Mouse (Mus musculus) lung, embryonic 15.5 days (tissue): ENCODE results near the gene Coch. TPM values are rescaled to one million over a fixed set of nuclear protein-coding genes. Genes with fewer than 3 reads are reported as not detected.
A peak's percentile ranks its signal among the peaks of the same experiment; 100 is the strongest.

Experiments used
- ATAC-seq: fragments of 200-750 bp; cut with Nextera tagmentation; 2 replicates; pipeline ENCODE4 v1.8.0; 2017; ENCODE audit warnings: moderate number of reproducible peaks, borderline replicate concordance; ENCODE audit not compliant: low FRiP score, low TSS enrichment; ENCODE audit errors: extremely low read depth
- H3K27ac ChIP-seq: fragments of 300-500 bp; sonication (generic); 2 replicates; pipeline ENCODE4 v1.5.1; 2015; ENCODE audit warnings: moderate library complexity, mild to moderate bottlenecking, inconsistent platforms
- H3K27me3 ChIP-seq: fragments of 300-500 bp; sonication (generic); 2 replicates; pipeline ENCODE4 v1.6.1; 2015; ENCODE audit warnings: inconsistent platforms
- H3K36me3 ChIP-seq: fragments of 300-500 bp; sonication (generic); 2 replicates; pipeline ENCODE4 v1.6.1; 2015; ENCODE audit warnings: inconsistent platforms
- H3K4me1 ChIP-seq: fragments of 300-500 bp; sonication (generic); 2 replicates; pipeline ENCODE4 v1.6.1; 2015; ENCODE audit warnings: inconsistent platforms
- H3K4me2 ChIP-seq: fragments of 300-500 bp; sonication (generic); 2 replicates; pipeline ENCODE4 v1.6.1; 2015; ENCODE audit warnings: inconsistent platforms, mild to moderate bottlenecking, moderate library complexity
- H3K4me3 ChIP-seq: fragments of 300-500 bp; sonication (generic); 2 replicates; pipeline ENCODE4 v1.5.1; 2015; ENCODE audit warnings: mild to moderate bottlenecking, inconsistent platforms
- H3K9ac ChIP-seq: fragments of 300-500 bp; sonication (generic); 2 replicates; pipeline ENCODE4 v1.6.1; 2015; ENCODE audit warnings: inconsistent platforms
- H3K9me3 ChIP-seq: fragments of 300-500 bp; sonication (generic); 2 replicates; pipeline ENCODE4 v1.6.1; 2016; ENCODE audit warnings: inconsistent platforms
- WGBS: fragments of 180-500 bp; shearing (Covaris S2); methylation state at CpG from one replicate; pipeline ENCODE4 v1.1.7; 2015; 5-methylcytosine and 5-hydroxymethylcytosine counted together
- polyA plus RNA-seq: library from polyadenylated mRNA; unstranded; fragments of >200 nt; fragmentation: Nextera tagmentation; extraction: Ambion mirVana; gene quantifications from 2 replicates; pipeline ENCODE4 v1.2.1, GENCODE M21; 2015

The Coch gene
- polyA plus RNA-seq, 1 experiment from 2014 or later: 0.90 TPM

- 3% methylated on average over 18 of the region's 18 CpGs for WGBS
- Histone ChIP-seq H3K27me3 (peaks cover 53% of the 10 kb centered on the region), H3K4me2 (peak overlapping the region; percentile 99), H3K9ac (peak overlapping the region; percentile 27; the same call in 1 of the 2 replicates), H3K9me3 (no peaks in the 10 kb centered on the region), H3K27ac (no peak overlapping the region), H3K4me3 (peak overlapping the region; percentile 49), H3K4me1 (peaks cover 19% of the 10 kb centered on the region), H3K36me3 (no peaks in the 10 kb centered on the region)
- no peak for ATAC-seq
These were observed 909 bp downstream of the Coch start for GRCm38 (mm10) chr12:51594030-51594470.

- WGBS: 95% methylated on average over 10 of the region's 10 CpGs
- Histone ChIP-seq H3K4me2 (no peak overlapping the region), H3K4me3 (no peak overlapping the region), H3K4me1 (no peaks in the 10 kb centered on the region), H3K9me3 (no peaks in the 10 kb centered on the region), H3K27me3 (no peaks in the 10 kb centered on the region), H3K9ac (no peak overlapping the region), H3K36me3 (no peaks in the 10 kb centered on the region; the same call in 1 of the 2 replicates), H3K27ac (no peak overlapping the region)
- no peak for ATAC-seq
These were observed 10.2 kb downstream of the Coch start for GRCm38 (mm10) chr12:51603306-51603705.

- Histone ChIP-seq H3K4me1 (no peaks in the 10 kb centered on the region), H3K4me3 (no peak overlapping the region), H3K27me3 (no peaks in the 10 kb centered on the region), H3K4me2 (no peak overlapping the region), H3K36me3 (peaks cover 8% of the 10 kb centered on the region), H3K9ac (no peak overlapping the region), H3K27ac (no peak overlapping the region), H3K9me3 (no peaks in the 10 kb centered on the region)
- WGBS: 89% methylated on average over 4 of the region's 4 CpGs
- ATAC-seq: no peak
These were observed 13.0 kb downstream of the Coch start for GRCm38 (mm10) chr12:51606138-51606537.

GRCm38 (mm10) chr12:51612361-51612760 is 19.2 kb downstream of the Coch start:
- no peaks in the 10 kb centered on the region for H3K27me3 ChIP-seq
- H3K27ac ChIP-seq: no peak overlapping the region
- no peak overlapping the region for H3K4me3 ChIP-seq
- H3K4me1 ChIP-seq: no peaks in the 10 kb centered on the region
- no peak overlapping the region for H3K4me2 ChIP-seq
- H3K36me3 ChIP-seq: peaks cover 31% of the 10 kb centered on the region
- no peaks in the 10 kb centered on the region for H3K9me3 ChIP-seq
- no peak overlapping the region for H3K9ac ChIP-seq
- ATAC-seq: no peak
- WGBS: 85% methylated on average over 5 of the region's 5 CpGs

GRCm38 (mm10) chr12:51620572-51620971 is 27.4 kb downstream of the Coch start:
- H3K4me1 ChIP-seq: no peaks in the 10 kb centered on the region
- H3K36me3 ChIP-seq: peaks cover 46% of the 10 kb centered on the region
- H3K27me3 ChIP-seq: no peaks in the 10 kb centered on the region
- H3K4me3 ChIP-seq: no peak overlapping the region
- H3K9me3 ChIP-seq: no peaks in the 10 kb centered on the region
- H3K27ac ChIP-seq: no peak overlapping the region
- no peak overlapping the region for H3K9ac ChIP-seq
- ATAC-seq: no peak
- no peak overlapping the region for H3K4me2 ChIP-seq

- Histone ChIP-seq H3K4me3 (no peak overlapping the region), H3K27ac (no peak overlapping the region), H3K27me3 (no peaks in the 10 kb centered on the region), H3K9ac (no peak overlapping the region), H3K36me3 (peaks cover 42% of the 10 kb centered on the region), H3K4me1 (no peaks in the 10 kb centered on the region), H3K4me2 (no peak overlapping the region), H3K9me3 (no peaks in the 10 kb centered on the region)
- no peak for ATAC-seq
- WGBS: 90% methylated on average over 5 of the region's 5 CpGs
These were observed 28.0 kb downstream of the Coch start for GRCm38 (mm10) chr12:51621161-51621560.

GRCm38 (mm10) chr12:51622670-51623365 is 29.7 kb downstream of the Coch start:
- peaks cover 34% of the 10 kb centered on the region; the same call in 1 of the 2 replicates for H3K36me3 ChIP-seq
- ATAC-seq: no peak
- no peak overlapping the region for H3K4me3 ChIP-seq
- H3K9me3 ChIP-seq: no peaks in the 10 kb centered on the region
- no peaks in the 10 kb centered on the region for H3K4me1 ChIP-seq
- H3K27me3 ChIP-seq: no peaks in the 10 kb centered on the region
- H3K4me2 ChIP-seq: no peak overlapping the region
- 79% methylated on average over 5 of the region's 5 CpGs for WGBS
- H3K9ac ChIP-seq: no peak overlapping the region
- H3K27ac ChIP-seq: no peak overlapping the region

GRCm38 (mm10) chr12:51623366-51623694 is 30.2 kb downstream of the Coch start:
- no peak overlapping the region for H3K27ac ChIP-seq
- no peaks in the 10 kb centered on the region for H3K9me3 ChIP-seq
- H3K4me1 ChIP-seq: no peaks in the 10 kb centered on the region
- H3K9ac ChIP-seq: no peak overlapping the region
- no peak overlapping the region for H3K4me3 ChIP-seq
- H3K27me3 ChIP-seq: no peaks in the 10 kb centered on the region
- H3K36me3 ChIP-seq: peaks cover 31% of the 10 kb centered on the region; the same call in 1 of the 2 replicates
- no peak overlapping the region for H3K4me2 ChIP-seq
- ATAC-seq: no peak

- WGBS: 69% methylated on average over 4 of the region's 4 CpGs
- H3K27me3 ChIP-seq: no peaks in the 10 kb centered on the region
- no peak for ATAC-seq
These were observed 40.3 kb downstream of the Coch start for GRCm38 (mm10) chr12:51633481-51633880.

GRCm38 (mm10) chr12:51636260-51636659 is 43.1 kb downstream of the Coch start:
- H3K9me3 ChIP-seq: no peaks in the 10 kb centered on the region
- 81% methylated on average over 2 of the region's 2 CpGs for WGBS

More at GRCm38 (mm10) chr12:51633481-51633880, 40.3 kb downstream of the Coch start:
- Histone ChIP-seq H3K4me1 (no peaks in the 10 kb centered on the region), H3K9me3 (no peaks in the 10 kb centered on the region), H3K36me3 (no peaks in the 10 kb centered on the region), H3K27ac (no peak overlapping the region), H3K4me3 (no peak overlapping the region), H3K9ac (no peak overlapping the region), H3K4me2 (no peak overlapping the region)

GRCm38 (mm10) chr12:51636689-51637470 is 43.7 kb downstream of the Coch start:
- no peaks in the 10 kb centered on the region for H3K27me3 ChIP-seq

More at GRCm38 (mm10) chr12:51636260-51636659, 43.1 kb downstream of the Coch start:
- H3K4me3 ChIP-seq: no peak overlapping the region
- no peaks in the 10 kb centered on the region for H3K27me3 ChIP-seq
- H3K36me3 ChIP-seq: no peaks in the 10 kb centered on the region
- no peak overlapping the region for H3K4me2 ChIP-seq
- no peaks in the 10 kb centered on the region for H3K4me1 ChIP-seq
- no peak for ATAC-seq
- no peak overlapping the region for H3K9ac ChIP-seq
- H3K27ac ChIP-seq: no peak overlapping the region

GRCm38 (mm10) chr12:51641871-51642270 is 48.7 kb downstream of the Coch start:
- ATAC-seq: no peak
- Histone ChIP-seq H3K4me1 (no peaks in the 10 kb centered on the region), H3K27ac (no peak overlapping the region), H3K36me3 (0 out of 2 replicates have a peak, but pooled peaks cover 4% of the 10 kb centered on the region), H3K27me3 (no peaks in the 10 kb centered on the region), H3K4me3 (no peak overlapping the region), H3K9ac (no peak overlapping the region), H3K4me2 (no peak overlapping the region), H3K9me3 (no peaks in the 10 kb centered on the region)
- 16% methylated on average over 6 of the region's 6 CpGs for WGBS

More at GRCm38 (mm10) chr12:51636689-51637470, 43.7 kb downstream of the Coch start:
- ATAC-seq: no peak
- Histone ChIP-seq H3K36me3 (0 out of 2 replicates have a peak, but pooled peaks cover under 1% of the 10 kb centered on the region), H3K9ac (no peak overlapping the region), H3K27ac (no peak overlapping the region), H3K4me1 (no peaks in the 10 kb centered on the region), H3K4me2 (no peak overlapping the region), H3K9me3 (no peaks in the 10 kb centered on the region), H3K4me3 (no peak overlapping the region)
- 25% methylated on average over 2 of the region's 2 CpGs for WGBS
